Mouse (Mus musculus) C2C12 (cell line): ENCODE measurements around the gene Tsfm.

ENCODE experiments used
- CEBPB ChIP-seq: IDR thresholded peaks from one replicate; pipeline ENCODE4 v1.6.1; 2011; ENCODE audit warnings: low read depth, mild to moderate bottlenecking, control low read depth, moderate library complexity
- CTCF ChIP-seq: IDR thresholded peaks from one replicate; pipeline ENCODE4 v1.5.1; 2011; ENCODE audit not compliant: control insufficient read depth, insufficient read depth, insufficient read length
- MAX ChIP-seq: IDR thresholded peaks from one replicate; pipeline ENCODE4 v1.6.1; 2011; ENCODE audit warnings: mild to moderate bottlenecking, control low read depth
- MYOD1 ChIP-seq: IDR thresholded peaks from one replicate; pipeline ENCODE4 v1.6.1; 2011; ENCODE audit warnings: low read depth; ENCODE audit not compliant: control insufficient read depth, insufficient read length
- USF1 ChIP-seq: IDR thresholded peaks from one replicate; pipeline ENCODE4 v1.6.1; 2011; ENCODE audit warnings: low read depth, mild to moderate bottlenecking, control low read depth, moderate library complexity

DNA sequence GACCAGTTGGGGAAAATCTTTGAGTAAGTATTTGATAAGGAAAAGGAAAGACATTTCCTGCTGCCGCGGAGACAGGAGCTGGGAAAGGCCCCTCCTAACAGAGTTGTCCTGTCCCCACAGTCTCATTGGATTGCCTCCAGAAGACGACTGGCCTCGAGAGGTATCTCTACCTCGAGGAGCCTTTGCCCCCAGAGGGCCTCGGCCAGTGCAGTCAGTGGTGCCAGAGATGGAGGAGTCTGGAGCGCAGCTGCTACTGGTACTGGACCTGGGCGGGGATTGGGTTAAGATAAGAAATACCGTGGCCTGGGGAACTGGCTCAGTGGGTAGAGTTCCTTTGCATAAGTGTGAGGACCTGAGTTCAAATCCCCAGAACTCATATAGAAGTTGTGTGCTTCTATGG lies 35.3 kb upstream of the Tsfm start:
- no peak for TF ChIP-seq CTCF
- no peak for TF ChIP-seq MAX
- no peak for TF ChIP-seq MYOD1
- TF ChIP-seq CEBPB = no peak
- TF ChIP-seq USF1 = no peak
